Mouse (Mus musculus) kidney, postnatal 0 days (tissue): ENCODE measurements at regions not wholly inside any gene's neighbourhood (a gene's known extent, or its start where the extent isn't known, plus 50 kb on each side); places are given as distances from the start of the nearest gene placed in this dataset.
A peak's percentile ranks its signal among the peaks of the same experiment; 100 is the strongest.

Source experiments
- ATAC-seq: fragments of 200-750 bp; cut with Nextera tagmentation; replicated peaks from 2 replicates; pipeline ENCODE4 v1.8.0; 2017; ENCODE audit warnings: low read depth, moderate number of reproducible peaks, moderate TSS enrichment, moderate library complexity; ENCODE audit not compliant: low FRiP score
- DNase-seq: peaks from one replicate; pipeline ENCODE4 v3.0.0-alpha.2; 2016; ENCODE audit warnings: low spot score
- H3K27ac ChIP-seq: fragments of 300-500 bp; sonication (generic); 2 replicates; pipeline ENCODE4 v1.5.1; 2014; ENCODE audit warnings: mild to moderate bottlenecking
- H3K27me3 ChIP-seq: fragments of 300-500 bp; sonication (generic); 2 replicates; pipeline ENCODE4 v1.6.1; 2014; ENCODE audit warnings: low read length, mixed read lengths; ENCODE audit not compliant: insufficient read depth
- H3K36me3 ChIP-seq: fragments of 300-500 bp; sonication (generic); 2 replicates; pipeline ENCODE4 v1.6.1; 2014; ENCODE audit warnings: low read length, mixed read lengths; ENCODE audit not compliant: insufficient read depth
- H3K4me1 ChIP-seq: fragments of 300-500 bp; sonication (generic); replicated peaks from 2 replicates; pipeline ENCODE4 v1.6.1; 2014; ENCODE audit warnings: antibody characterized with exemption, low read length, mixed read lengths; ENCODE audit not compliant: insufficient read depth
- H3K4me2 ChIP-seq: fragments of 300-500 bp; sonication (generic); 2 replicates; pipeline ENCODE4 v1.6.1; 2014; ENCODE audit warnings: mild to moderate bottlenecking, low read length, moderate library complexity, mixed read lengths
- H3K4me3 ChIP-seq: fragments of 300-500 bp; sonication (generic); replicated peaks from 2 replicates; pipeline ENCODE4 v1.5.1; 2014; ENCODE audit warnings: low read depth, low read length
- H3K9ac ChIP-seq: fragments of 300-500 bp; sonication (generic); 2 replicates; pipeline ENCODE4 v1.6.1; 2014; ENCODE audit warnings: low read depth, low read length
- H3K9me3 ChIP-seq: fragments of 300-500 bp; sonication (generic); replicated peaks from 2 replicates; pipeline ENCODE4 v1.6.1; 2016; ENCODE audit warnings: low read length, inconsistent platforms, mixed read lengths
- CTCF ChIP-seq: IDR thresholded peaks from 2 replicates; pipeline ENCODE4 v1.5.1; 2016; ENCODE audit warnings: antibody characterized with exemption, low read depth, mild to moderate bottlenecking, moderate library complexity
- WGBS: fragments of 180-500 bp; shearing (Covaris S2); extraction: QIAGEN DNeasy Blood & Tissue Kit; methylation state at CpG from one replicate; pipeline ENCODE4 v1.1.7; 2014; 5-methylcytosine and 5-hydroxymethylcytosine counted together

DNA sequence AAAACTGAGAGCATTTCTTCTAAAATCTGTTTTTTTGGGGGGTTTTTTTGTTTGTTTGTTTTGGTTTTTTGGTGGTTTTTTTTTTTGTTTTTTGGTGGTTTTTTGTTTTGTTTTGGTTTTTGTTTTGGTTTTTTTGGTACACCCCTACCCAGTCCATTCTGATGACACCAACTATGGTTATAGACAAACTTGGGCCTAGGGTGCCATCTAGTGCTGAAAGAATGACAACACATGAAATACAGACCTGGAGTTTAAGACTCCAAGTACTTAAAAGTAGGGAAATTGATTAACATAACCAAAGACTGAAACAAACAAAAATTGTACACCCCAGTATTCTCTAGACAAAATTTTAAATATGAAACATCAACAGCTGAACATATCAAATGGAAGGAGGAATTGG lies 76.0 kb upstream of the Ano5 start:
- no peaks in the 10 kb centered on the region for H3K27me3 ChIP-seq
- peak; percentile 76 for DNase-seq
- no peak for ATAC-seq
- no peaks in the 10 kb centered on the region for H3K4me1 ChIP-seq
- no peak overlapping the region for H3K4me3 ChIP-seq
- no peak overlapping the region for H3K27ac ChIP-seq
- peak; percentile 74 for TF ChIP-seq CTCF
- no peaks in the 10 kb centered on the region for H3K9me3 ChIP-seq
- H3K4me2 ChIP-seq: no peak overlapping the region
- no peak overlapping the region for H3K9ac ChIP-seq
- H3K36me3 ChIP-seq: no peaks in the 10 kb centered on the region

DNA sequence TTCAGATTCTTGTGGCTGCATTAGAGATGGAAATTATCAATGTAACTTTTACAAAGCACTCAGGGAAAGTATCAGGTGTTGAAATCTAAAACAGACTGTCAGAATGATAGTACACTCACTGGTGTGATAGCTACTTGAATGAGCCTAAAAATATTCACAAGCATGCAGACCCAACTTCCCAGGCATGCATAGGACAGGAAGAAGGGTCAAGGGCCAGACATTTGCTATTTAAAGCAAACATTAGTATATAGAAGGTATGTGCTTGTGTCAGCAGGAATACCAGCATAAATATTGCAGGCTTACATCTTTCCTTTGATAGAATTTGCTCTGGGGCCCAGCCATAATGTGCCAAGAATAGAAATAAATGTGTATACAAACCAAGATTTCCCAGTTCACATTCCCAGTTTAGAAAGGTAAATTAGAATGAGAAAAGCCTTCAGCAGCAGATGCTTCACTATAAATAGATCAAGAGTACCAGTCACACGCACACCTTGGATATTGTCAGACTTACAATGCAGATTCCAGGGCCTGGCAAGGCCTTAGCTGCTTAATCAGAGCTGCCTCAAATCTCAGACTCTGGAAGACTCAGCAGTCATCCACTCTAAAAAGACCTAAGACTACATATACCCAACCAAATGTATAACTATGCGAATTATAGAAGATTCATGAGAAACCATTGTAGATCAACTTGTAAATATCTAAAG lies 55.7 kb upstream of the Ano5 start:
- no peaks in the 10 kb centered on the region for H3K9me3 ChIP-seq
- H3K4me3 ChIP-seq: no peak overlapping the region
- 77% methylated on average over 2 of the region's 2 CpGs for WGBS
- no peaks in the 10 kb centered on the region for H3K4me1 ChIP-seq
- no peaks in the 10 kb centered on the region for H3K36me3 ChIP-seq
- no peak overlapping the region for H3K9ac ChIP-seq
- ATAC-seq (no peak), DNase-seq (no peak)
- TF ChIP-seq CTCF: no peak
- no peaks in the 10 kb centered on the region for H3K27me3 ChIP-seq
- no peak overlapping the region for H3K27ac ChIP-seq
- no peak overlapping the region for H3K4me2 ChIP-seq

DNA sequence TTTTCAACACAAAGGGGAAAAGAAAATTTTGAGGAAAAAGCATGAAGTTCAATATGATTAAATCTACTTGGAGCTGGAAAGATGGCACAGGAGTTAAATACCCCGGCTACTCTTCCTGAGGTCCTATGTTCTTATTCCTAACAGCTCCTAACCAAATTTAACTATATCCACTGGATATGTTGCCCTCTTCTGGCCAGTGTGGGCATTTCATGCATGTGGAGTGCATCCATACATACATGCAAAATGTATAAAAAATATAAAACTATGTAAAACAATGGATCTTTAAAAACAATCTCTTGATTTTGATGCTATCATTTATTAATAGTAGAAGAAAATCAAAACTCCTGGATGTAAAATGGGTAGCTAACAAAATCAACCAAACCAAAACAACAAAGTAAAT lies 52.1 kb upstream of the Ano5 start:
- Histone ChIP-seq H3K4me2 (no peak overlapping the region), H3K36me3 (no peaks in the 10 kb centered on the region), H3K4me3 (no peak overlapping the region), H3K4me1 (no peaks in the 10 kb centered on the region), H3K9ac (no peak overlapping the region), H3K27me3 (no peaks in the 10 kb centered on the region), H3K9me3 (no peaks in the 10 kb centered on the region), H3K27ac (no peak overlapping the region)
- WGBS: 79% methylated on average over 1 of the region's 1 CpGs
- ATAC-seq (no peak), DNase-seq (no peak)
- peak; percentile 54 for TF ChIP-seq CTCF
